Mouse (Mus musculus): ENCODE results near the gene Rfc5. TPM values are rescaled to one million over a fixed set of nuclear protein-coding genes. Genes with fewer than 3 reads are reported as not detected.

The Rfc5 gene
- polyA plus RNA-seq, 1 experiment from 2014 or later = 101 TPM

GRCm38 (mm10) chr5:117357129-117357477 lies 31.7 kb downstream of the Rfc5 start, which contains the start of gene Wsb2:
Gene Wsb2, plus strand, starts transcription at chr5:117357304.
- peaks cover 31% of the 10 kb centered on the region for H3K4me1 ChIP-seq (ENCODE audit: control insufficient read depth, insufficient read depth, low read length)

GRCm38 (mm10) chr5:117356365-117357128 lies 32.3 kb downstream of the Rfc5 start:
- Histone ChIP-seq H3K4me3 (ENCODE audit: low read length) (peak overlapping the region; percentile 95), H3K9ac (ENCODE audit: low read depth, low read length) (peak overlapping the region; percentile 90), H3K4me2 (ENCODE audit: low read depth, low read length) (peak overlapping the region; percentile 95), H3K36me3 (ENCODE audit: control insufficient read depth, insufficient read depth, low read length) (no peaks in the 10 kb centered on the region), H3K9me3 (ENCODE audit: control insufficient read depth, low read length) (no peaks in the 10 kb centered on the region), H3K27ac (ENCODE audit: low read length) (peak overlapping the region; percentile 96), H3K27me3 (replicated peaks; ENCODE audit: control insufficient read depth, insufficient read depth, low read length) (no peaks in the 10 kb centered on the region), H3K4me1 (ENCODE audit: control insufficient read depth, insufficient read depth, low read length) (peaks cover 29% of the 10 kb centered on the region)
- ATAC-seq = peak; percentile 5; the same call in 1 of the 2 replicates
- WGBS = under 1% methylated on average over 22 of the region's 24 CpGs

More at GRCm38 (mm10) chr5:117357129-117357477, 31.7 kb downstream of the Rfc5 start, which contains the start of gene Wsb2:
- H3K4me2 ChIP-seq (ENCODE audit: low read depth, low read length) = peak within 1 kb of the TSS; percentile 95
- H3K27ac ChIP-seq (ENCODE audit: low read length) = peak within 1 kb of the TSS; percentile 96
- 0% methylated on average over 10 of the region's 54 CpGs for WGBS
- no peaks in the 10 kb centered on the region for H3K9me3 ChIP-seq (ENCODE audit: control insufficient read depth, low read length)
- no peaks in the 10 kb centered on the region for H3K36me3 ChIP-seq (ENCODE audit: control insufficient read depth, insufficient read depth, low read length)
- peak within 1 kb of the TSS; percentile 90 for H3K9ac ChIP-seq (ENCODE audit: low read depth, low read length)
- peak; percentile 31 for ATAC-seq
- H3K27me3 ChIP-seq (replicated peaks; ENCODE audit: control insufficient read depth, insufficient read depth, low read length) = no peaks in the 10 kb centered on the region
- H3K4me3 ChIP-seq (ENCODE audit: low read length) = peak within 1 kb of the TSS; percentile 95

GRCm38 (mm10) chr5:117355648-117356303 lies 33.1 kb downstream of the Rfc5 start:
- Histone ChIP-seq H3K9me3 (ENCODE audit: control insufficient read depth, low read length) (no peaks in the 10 kb centered on the region), H3K27me3 (replicated peaks; ENCODE audit: control insufficient read depth, insufficient read depth, low read length) (no peaks in the 10 kb centered on the region), H3K4me2 (ENCODE audit: low read depth, low read length) (peak overlapping the region; percentile 95), H3K4me3 (ENCODE audit: low read length) (peak overlapping the region; percentile 95), H3K27ac (ENCODE audit: low read length) (peak overlapping the region; percentile 96), H3K9ac (ENCODE audit: low read depth, low read length) (peak overlapping the region; percentile 90), H3K36me3 (ENCODE audit: control insufficient read depth, insufficient read depth, low read length) (no peaks in the 10 kb centered on the region), H3K4me1 (ENCODE audit: control insufficient read depth, insufficient read depth, low read length) (peaks cover 27% of the 10 kb centered on the region)
- 40% methylated on average over 14 of the region's 14 CpGs for WGBS
- ATAC-seq = no peak

GRCm38 (mm10) chr5:117354121-117354520 lies 34.7 kb downstream of the Rfc5 start:
- Histone ChIP-seq H3K4me2 (ENCODE audit: low read depth, low read length) (no peak overlapping the region), H3K4me1 (ENCODE audit: control insufficient read depth, insufficient read depth, low read length) (peaks cover 14% of the 10 kb centered on the region), H3K9me3 (ENCODE audit: control insufficient read depth, low read length) (no peaks in the 10 kb centered on the region), H3K27me3 (replicated peaks; ENCODE audit: control insufficient read depth, insufficient read depth, low read length) (no peaks in the 10 kb centered on the region), H3K4me3 (ENCODE audit: low read length) (no peak overlapping the region), H3K36me3 (ENCODE audit: control insufficient read depth, insufficient read depth, low read length) (no peaks in the 10 kb centered on the region), H3K9ac (ENCODE audit: low read depth, low read length) (no peak overlapping the region), H3K27ac (ENCODE audit: low read length) (no peak overlapping the region)
- WGBS = 75% methylated on average over 8 of the region's 8 CpGs
- no peak for ATAC-seq

GRCm38 (mm10) chr5:117348279-117348678 lies 40.6 kb downstream of the Rfc5 start:
- H3K4me1 ChIP-seq (ENCODE audit: control insufficient read depth, insufficient read depth, low read length) = no peaks in the 10 kb centered on the region
- no peak overlapping the region for H3K4me3 ChIP-seq (ENCODE audit: low read length)
- peak; percentile 49 for ATAC-seq
- H3K36me3 ChIP-seq (ENCODE audit: control insufficient read depth, insufficient read depth, low read length) = 0 out of 2 replicates have a peak, but pooled peaks cover 7% of the 10 kb centered on the region
- no peak overlapping the region for H3K27ac ChIP-seq (ENCODE audit: low read length)
- H3K27me3 ChIP-seq (replicated peaks; ENCODE audit: control insufficient read depth, insufficient read depth, low read length) = no peaks in the 10 kb centered on the region
- H3K4me2 ChIP-seq (ENCODE audit: low read depth, low read length) = no peak overlapping the region
- H3K9ac ChIP-seq (ENCODE audit: low read depth, low read length) = no peak overlapping the region
- 34% methylated on average over 19 of the region's 19 CpGs for WGBS
- H3K9me3 ChIP-seq (ENCODE audit: control insufficient read depth, low read length) = no peaks in the 10 kb centered on the region

GRCm38 (mm10) chr5:117347838-117348237 lies 41.0 kb downstream of the Rfc5 start:
- H3K27me3 ChIP-seq (replicated peaks; ENCODE audit: control insufficient read depth, insufficient read depth, low read length) = no peaks in the 10 kb centered on the region
- 100% methylated on average over 2 of the region's 2 CpGs for WGBS
- no peak overlapping the region for H3K9ac ChIP-seq (ENCODE audit: low read depth, low read length)
- no peak for ATAC-seq
- H3K4me3 ChIP-seq (ENCODE audit: low read length) = no peak overlapping the region
- no peak overlapping the region for H3K27ac ChIP-seq (ENCODE audit: low read length)
- 0 out of 2 replicates have a peak, but pooled peaks cover 7% of the 10 kb centered on the region for H3K36me3 ChIP-seq (ENCODE audit: control insufficient read depth, insufficient read depth, low read length)
- H3K4me2 ChIP-seq (ENCODE audit: low read depth, low read length) = no peak overlapping the region
- H3K4me1 ChIP-seq (ENCODE audit: control insufficient read depth, insufficient read depth, low read length) = no peaks in the 10 kb centered on the region
- no peaks in the 10 kb centered on the region for H3K9me3 ChIP-seq (ENCODE audit: control insufficient read depth, low read length)

- Histone ChIP-seq H3K4me3 (ENCODE audit: low read length) (no peak overlapping the region), H3K9ac (ENCODE audit: low read depth, low read length) (no peak overlapping the region), H3K4me1 (ENCODE audit: control insufficient read depth, insufficient read depth, low read length) (no peaks in the 10 kb centered on the region), H3K36me3 (ENCODE audit: control insufficient read depth, insufficient read depth, low read length) (0 out of 2 replicates have a peak, but pooled peaks cover 7% of the 10 kb centered on the region), H3K9me3 (ENCODE audit: control insufficient read depth, low read length) (no peaks in the 10 kb centered on the region), H3K27ac (ENCODE audit: low read length) (no peak overlapping the region), H3K4me2 (ENCODE audit: low read depth, low read length) (no peak overlapping the region), H3K27me3 (replicated peaks; ENCODE audit: control insufficient read depth, insufficient read depth, low read length) (no peaks in the 10 kb centered on the region)
- WGBS = 69% methylated on average over 5 of the region's 5 CpGs
- no peak for ATAC-seq
These were observed 41.8 kb downstream of the Rfc5 start for GRCm38 (mm10) chr5:117347011-117347410.

- Histone ChIP-seq H3K4me2 (ENCODE audit: low read depth, low read length) (no peak overlapping the region), H3K36me3 (ENCODE audit: control insufficient read depth, insufficient read depth, low read length) (0 out of 2 replicates have a peak, but pooled peaks cover 7% of the 10 kb centered on the region), H3K27me3 (replicated peaks; ENCODE audit: control insufficient read depth, insufficient read depth, low read length) (no peaks in the 10 kb centered on the region), H3K27ac (ENCODE audit: low read length) (no peak overlapping the region), H3K9me3 (ENCODE audit: control insufficient read depth, low read length) (no peaks in the 10 kb centered on the region), H3K4me1 (ENCODE audit: control insufficient read depth, insufficient read depth, low read length) (no peaks in the 10 kb centered on the region), H3K9ac (ENCODE audit: low read depth, low read length) (no peak overlapping the region), H3K4me3 (ENCODE audit: low read length) (no peak overlapping the region)
- ATAC-seq = no peak
- 71% methylated on average over 3 of the region's 3 CpGs for WGBS
These were observed 42.6 kb downstream of the Rfc5 start for GRCm38 (mm10) chr5:117346281-117346680.

GRCm38 (mm10) chr5:117345432-117345976 lies 43.3 kb downstream of the Rfc5 start:
- H3K27ac ChIP-seq (ENCODE audit: low read length) = no peak overlapping the region
- no peak overlapping the region for H3K9ac ChIP-seq (ENCODE audit: low read depth, low read length)
- H3K4me3 ChIP-seq (ENCODE audit: low read length) = no peak overlapping the region
- 84% methylated on average over 5 of the region's 5 CpGs for WGBS
- 0 out of 2 replicates have a peak, but pooled peaks cover 7% of the 10 kb centered on the region for H3K36me3 ChIP-seq (ENCODE audit: control insufficient read depth, insufficient read depth, low read length)
- no peaks in the 10 kb centered on the region for H3K27me3 ChIP-seq (replicated peaks; ENCODE audit: control insufficient read depth, insufficient read depth, low read length)
- no peak overlapping the region for H3K4me2 ChIP-seq (ENCODE audit: low read depth, low read length)
- no peaks in the 10 kb centered on the region for H3K9me3 ChIP-seq (ENCODE audit: control insufficient read depth, low read length)
- no peaks in the 10 kb centered on the region for H3K4me1 ChIP-seq (ENCODE audit: control insufficient read depth, insufficient read depth, low read length)
- ATAC-seq = no peak

Data from intestine, embryonic 16.5 days (tissue).